Mouse (Mus musculus): ENCODE measurements around the gene Gmfb. TPM values are rescaled to one million over a fixed set of nuclear protein-coding genes. Genes with fewer than 3 reads are reported as not detected.

Gene Gmfb
- polyA plus RNA-seq, 3 experiments from 2014 or later = 93.1 to 115 (median 98.6) TPM

DNA sequence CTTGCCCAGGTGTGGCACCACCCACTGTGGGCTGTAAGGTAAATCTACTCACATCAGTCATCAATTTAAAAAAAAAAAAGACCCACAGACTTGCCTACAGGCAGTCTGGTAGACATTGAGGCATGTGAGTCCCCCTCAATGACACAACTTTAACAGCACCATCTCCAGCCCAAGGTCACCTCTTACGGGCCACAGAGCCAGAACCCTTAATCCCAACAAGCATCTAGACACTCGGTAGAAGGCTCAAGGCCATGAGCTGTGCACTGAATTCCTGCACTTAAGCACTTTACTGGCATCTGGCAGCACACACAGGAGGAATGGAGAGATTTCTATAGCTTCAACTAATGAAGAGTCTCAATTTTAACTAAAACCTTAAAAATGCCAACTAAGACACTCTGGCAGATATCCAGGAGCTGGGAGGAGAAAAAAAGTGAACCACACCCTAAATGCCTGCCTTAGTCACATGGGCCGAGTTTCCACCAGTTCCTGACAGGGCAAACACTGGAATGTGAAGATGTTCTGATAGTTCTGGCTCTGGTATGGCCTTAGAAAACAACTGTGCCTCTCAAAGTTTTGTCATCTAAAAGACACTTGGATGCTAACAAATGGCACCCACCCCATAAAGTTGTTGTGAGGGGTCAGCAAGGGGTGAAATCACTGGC, 21.2 kb downstream of the Gmfb start:
- ATAC-seq = no peak

DNA sequence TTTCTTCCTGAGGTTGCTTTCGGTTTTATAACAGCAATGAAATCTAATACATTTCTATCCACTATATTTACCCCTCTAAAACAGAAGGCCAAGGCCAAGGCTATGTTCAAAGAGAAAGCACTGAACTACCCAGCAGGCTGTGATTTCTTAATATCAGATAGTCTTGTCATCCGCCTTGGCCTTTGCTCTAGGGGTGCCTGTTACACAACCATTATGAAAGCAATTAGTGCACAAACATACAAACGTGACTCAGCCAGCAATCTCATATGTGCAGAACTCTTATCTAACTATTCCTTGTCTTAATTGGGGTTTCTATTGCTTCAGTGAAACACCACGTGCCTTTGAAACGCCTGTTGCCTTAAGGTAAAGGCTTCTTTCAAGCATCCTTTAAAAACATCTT, 27.9 kb downstream of the Gmfb start:
- no peak for ATAC-seq

DNA sequence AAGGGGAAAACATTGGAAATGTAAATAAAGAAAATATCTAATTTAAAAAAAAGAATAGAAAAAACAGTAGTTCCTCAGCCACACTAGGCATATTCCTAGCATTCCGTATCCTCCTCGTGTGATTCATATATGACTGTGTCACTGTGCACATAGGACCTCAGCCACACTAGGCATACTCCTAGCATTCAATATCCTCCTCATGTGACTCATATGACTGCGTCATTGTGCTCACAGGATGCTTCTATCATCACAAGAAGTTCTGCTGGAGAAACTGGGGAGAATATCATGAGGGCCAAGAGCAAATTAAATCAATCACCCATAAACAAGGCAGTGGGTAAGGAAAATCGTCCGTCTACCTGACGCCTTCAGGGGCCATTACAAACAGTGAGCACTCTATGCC, 31.3 kb downstream of the Gmfb start:
- ATAC-seq = no peak

DNA sequence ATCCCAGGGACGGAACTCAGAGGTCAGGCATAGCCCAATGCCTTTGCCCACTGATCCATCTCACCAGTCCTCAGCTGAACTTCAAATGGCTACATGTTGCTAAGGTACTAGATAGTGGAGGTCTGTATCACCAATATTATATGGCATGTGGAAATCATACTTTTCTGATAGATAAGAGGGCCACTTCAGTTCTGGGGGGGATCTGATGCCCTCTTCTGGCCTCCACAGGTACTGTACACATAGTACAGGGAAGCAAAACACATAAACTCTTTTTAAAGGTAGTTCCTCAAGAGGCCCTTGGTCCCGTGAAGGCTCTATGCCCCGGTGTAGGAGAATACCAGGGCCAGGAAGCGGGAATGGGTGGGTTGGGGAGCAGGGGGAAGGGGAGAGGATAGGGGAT, 31.7 kb downstream of the Gmfb start:
- ATAC-seq = no peak

DNA sequence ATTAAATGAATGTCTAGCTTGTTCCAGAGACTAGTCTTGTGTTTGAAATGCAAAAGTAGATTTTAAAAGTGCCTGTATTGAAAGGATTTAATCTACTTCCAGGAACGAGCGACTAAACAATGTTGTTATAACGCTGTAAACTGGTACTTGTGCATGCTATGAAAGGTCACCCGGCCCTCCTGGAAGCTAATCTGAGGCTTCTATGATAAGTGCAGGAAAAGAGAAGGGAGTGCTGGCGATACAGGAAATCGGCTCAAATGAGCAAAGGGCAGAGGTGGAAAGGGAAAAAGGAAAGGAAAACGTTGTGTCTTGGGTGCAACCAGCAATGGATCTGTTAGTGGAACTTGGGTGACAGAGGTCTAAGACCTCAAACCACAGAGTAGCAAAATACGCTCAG, 33.5 kb downstream of the Gmfb start:
- ATAC-seq = no peak

DNA sequence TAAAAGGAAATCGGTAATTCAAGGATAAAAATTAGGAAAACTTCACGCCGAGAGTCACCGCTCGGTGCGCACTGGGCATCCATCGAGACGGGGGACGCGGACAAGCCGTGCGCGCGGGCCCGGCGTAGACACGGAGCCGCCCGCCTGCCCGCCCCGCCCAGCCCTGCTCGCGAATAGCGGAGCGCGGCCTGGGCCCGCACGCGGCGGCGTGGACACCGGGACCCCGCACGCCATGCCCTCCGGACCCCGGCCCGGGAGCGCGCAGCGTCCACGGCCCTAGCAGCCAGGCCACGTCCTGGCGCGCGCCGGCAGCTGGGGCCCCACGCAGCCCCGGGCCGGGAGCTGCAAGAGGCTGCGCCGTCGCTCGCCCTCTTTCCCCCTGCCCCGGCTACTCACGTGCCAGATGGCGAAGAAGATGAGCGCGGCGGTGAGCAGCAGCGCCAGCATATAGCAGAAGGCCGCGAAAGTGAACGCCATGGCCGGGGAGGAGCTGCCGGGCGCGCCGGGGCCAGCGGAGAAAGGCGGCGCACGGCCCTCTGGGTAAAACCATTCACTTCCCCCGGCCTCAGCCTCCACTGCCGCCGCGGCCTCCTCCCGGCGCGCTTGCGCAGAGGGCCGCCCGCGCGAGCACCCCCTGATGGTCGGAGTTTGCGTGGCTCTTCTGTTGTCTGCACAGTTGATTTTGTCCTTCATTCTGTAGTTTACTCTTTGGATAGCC, 34.1 kb downstream of the Gmfb start, which contains the start of gene Cnih1:
Cnih1 (minus strand) TSS at position 625 of the 718 bp plus-strand sequence.
- peak; percentile 96 for ATAC-seq

DNA sequence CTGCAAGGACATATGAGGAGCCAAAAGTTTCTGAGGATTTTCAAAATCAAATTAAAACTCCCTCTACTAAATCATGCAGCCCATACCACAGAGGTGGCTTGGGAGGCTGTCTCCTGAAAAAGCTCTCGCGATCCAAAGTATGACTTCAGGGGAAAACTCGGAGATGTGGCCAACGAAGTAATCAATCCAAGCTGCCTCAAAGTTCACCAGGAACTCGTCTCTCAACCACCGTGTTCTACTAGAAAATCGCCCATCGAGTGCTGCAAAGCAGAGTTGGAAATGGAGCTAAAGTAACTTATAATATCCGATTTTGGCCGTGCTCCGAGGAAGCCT, 34.6 kb downstream of the Gmfb start:
- no peak for ATAC-seq

DNA sequence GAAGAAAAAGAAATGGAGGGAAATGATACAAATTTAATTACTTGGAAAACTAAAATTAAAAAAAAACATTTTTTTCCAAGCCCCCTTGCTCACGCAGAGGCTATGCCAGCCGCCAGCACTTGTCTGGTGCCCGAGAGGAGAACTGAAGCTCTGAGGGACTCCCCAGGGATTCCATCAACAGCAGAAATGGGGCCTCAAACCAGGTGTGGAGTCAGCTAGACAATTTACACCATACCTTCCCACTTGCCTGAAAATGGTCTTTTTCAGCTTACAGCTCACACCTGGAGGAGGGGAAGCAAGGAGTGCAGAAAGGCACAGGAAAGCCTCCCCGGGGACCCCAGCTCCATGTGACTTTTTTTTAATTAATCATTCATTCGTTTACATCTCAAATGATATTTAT, 36.8 kb downstream of the Gmfb start:
- ATAC-seq = no peak

DNA sequence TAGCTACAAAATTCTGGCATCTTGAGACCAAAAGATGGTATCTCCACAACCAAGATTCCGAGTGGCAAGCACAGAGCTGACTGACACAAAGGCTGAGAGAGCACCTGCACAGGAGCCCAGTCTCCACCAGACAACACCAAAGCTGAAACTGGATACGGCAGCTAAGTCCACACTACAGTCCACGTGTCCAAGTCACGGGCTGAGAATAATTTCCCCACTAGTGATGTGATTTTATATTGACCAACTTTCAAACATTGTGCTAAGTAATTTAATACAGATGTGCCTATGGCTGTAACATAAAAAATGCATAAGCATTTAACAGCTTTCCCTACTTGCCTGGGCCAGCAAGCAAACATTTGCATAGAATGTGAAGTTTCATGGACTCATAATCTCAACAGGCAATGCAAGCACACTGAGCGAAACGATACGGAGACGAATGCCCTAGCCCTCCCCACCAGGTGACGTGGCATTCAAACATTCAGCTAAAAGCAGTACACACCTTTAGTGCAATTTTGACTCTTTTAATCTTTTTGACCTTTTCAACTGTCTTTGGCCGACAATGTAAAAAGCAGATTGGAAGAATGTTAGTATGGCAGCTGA, 38.6 kb downstream of the Gmfb start:
- no peak for ATAC-seq

DNA sequence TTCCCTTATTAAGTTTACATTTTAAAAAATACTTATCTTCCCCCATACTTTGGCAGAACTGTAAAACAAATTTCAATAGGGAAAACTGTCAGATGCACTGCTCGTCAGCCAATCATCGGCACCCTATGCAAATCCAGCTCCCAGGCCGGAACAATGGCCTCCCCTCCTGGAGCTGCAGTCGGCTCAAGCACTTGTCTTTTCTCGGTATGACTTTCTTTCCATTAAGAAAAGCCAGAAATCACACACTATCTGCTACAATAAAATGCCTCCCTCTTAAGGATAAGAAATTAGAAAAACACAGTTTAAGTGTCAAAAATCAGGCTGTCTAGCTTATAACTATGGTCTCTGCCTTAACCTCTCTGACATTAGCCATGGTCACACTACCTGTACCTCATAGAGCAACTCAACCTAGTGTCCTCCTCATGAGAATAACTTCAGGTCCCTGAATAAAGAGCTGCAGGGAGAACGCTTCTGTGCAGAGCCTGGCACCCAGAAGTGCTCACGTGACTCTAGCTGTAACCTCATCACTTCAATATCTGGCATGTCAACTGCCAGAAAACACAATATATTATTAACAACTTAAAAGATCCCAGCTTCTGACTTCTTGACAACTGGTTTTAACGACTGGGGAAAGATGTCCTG, 39.7 kb downstream of the Gmfb start:
- no peak for ATAC-seq

DNA sequence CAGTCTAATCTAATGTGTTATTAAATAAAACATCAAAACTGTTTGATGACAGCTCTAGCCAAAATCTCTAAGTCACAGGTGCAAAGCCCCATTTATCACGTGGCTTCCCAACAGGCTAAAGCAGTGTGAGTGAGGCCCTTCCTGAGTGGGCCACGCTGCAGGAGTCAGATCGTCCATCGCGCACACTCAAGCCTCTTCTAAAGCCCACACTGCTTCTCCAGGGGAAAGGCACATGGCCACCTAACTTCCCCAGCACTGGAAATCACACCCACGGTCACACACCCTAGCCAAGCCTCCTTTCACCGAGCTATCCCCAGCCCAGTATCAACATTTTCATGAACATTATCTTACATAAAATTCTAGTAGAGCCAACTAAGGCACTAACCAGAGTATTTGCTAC, 41.0 kb downstream of the Gmfb start:
- no peak for ATAC-seq

DNA sequence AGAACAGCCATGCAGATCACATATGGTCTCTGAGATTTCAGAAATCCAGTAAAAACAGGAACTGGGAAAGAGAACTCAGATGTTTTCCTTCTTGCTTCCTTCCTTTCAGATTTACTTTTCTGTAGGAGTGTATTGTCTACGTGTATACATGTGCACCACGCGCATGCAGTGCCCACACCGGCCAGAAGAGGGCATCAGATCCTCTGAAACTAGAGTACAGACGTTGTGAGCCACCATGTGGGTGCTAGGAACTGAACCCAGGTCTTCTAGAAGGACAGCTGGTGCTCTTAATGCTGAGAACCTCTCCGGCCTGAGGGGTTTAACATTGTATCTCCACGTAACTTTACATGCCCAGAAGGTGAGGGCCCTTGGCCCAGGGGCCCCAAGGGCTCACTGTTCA, 42.8 kb downstream of the Gmfb start:
- no peak for ATAC-seq

DNA sequence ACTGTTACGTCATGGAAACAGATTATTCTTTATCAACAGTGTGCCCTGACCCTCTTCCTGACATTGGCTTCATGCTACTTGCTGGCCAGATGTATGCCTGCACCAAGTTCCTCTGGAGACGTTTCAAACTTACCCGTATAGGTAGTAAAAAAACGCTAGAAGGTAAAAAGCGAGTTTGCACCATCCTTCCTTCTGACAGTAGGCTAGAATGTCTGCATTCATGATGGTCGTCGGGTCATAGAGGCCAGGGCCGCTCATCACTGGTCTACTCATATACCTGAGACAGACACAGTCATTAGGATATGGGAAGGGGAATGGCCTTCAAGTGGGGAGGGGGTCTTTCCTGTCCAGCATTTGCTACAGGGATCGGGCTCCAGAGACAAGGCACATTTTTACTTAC, 43.3 kb downstream of the Gmfb start:
- ATAC-seq = no peak

DNA sequence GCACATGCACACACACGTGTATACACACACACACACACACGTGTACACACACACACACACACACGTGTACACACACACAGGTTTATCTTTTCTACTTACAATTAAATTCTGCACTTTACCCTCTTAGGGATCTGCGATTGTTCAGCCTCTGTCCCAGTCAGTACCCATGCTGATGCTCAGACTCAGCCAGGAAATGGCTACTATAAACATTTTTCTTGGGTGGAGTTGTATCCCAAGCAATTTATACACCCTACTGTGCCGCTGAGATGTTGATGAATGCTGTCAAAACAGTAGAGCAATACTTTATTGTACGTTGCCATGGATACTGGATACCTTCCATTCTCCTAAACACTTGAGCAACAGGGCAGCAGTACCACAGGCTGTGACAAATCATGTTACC, 52.0 kb downstream of the Gmfb start:
- ATAC-seq = no peak

DNA sequence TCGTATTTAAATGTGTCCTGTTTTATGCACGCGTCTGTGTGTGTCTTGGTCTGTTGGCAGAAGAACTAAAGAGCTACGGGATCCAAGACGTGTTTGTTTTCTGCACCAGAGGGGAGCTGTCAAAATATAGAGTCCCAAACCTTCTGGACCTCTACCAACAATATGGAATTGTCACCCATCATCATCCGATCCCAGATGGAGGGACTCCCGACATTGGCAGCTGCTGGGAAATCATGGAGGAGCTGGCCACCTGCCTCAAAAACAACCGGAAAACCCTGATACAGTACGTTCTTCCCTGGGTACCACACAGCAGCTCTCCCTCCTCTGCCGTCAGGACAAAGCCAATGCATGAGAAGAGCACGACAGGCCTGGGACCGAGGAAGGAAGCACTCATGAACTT, 54.9 kb downstream of the Gmfb start:
- no peak for ATAC-seq

DNA sequence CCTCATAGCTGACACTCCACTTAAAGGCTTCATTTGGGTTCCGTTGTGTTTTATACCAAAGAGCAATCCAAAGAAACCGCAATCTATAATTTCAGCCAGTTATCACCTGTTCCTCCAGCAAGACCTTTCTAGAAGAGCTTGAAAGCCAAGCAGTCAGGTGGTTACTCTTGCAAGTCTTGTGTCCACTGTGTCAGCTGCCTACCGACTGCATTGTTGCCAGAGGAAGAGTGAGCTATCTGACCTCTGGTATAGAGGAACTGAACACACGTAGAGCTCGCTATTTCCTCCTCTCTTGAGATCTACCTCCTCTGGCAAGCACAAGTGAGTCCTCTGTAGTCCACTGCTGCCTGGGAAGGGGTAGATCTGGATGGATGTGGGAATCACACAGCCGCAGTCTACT, 60.9 kb downstream of the Gmfb start:
- no peak for ATAC-seq

DNA sequence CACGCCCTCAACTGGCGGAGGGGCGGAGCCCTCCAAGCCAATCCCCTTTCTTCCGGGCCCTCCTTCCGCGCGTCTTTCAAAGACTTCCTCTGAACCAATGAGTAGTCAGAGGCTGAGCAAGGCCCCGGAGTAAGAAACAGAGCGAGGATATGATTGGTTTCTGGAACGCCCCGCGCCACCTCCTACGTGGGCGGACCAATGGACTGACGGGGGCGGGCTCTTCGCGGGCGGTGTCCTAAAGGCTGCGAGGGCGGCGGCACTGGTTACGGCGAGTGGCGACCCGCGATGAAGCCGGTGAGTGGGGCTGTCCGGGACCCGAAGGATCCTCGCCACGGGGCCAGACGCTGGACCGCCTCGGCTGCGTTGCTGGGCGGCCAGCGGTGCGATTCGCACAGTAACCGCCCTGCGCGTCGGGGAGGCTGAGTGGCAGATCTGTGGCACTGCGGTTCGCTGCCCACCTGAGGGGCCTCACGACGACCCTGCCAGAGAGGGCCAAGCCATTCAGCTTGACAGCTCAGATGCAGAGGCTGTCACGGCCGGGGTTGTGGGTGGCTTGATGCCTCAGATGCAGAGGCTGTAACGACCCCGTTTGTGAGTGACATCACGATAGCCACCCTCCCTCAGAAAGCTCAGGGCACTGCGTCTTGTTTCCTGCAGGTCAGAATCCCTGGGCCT, 61.5 kb downstream of the Gmfb start, which contains the start of gene Cdkn3:
Cdkn3 (plus strand) TSS at position 187 of the 675 bp plus-strand sequence.
- ATAC-seq = peak; percentile 99

DNA sequence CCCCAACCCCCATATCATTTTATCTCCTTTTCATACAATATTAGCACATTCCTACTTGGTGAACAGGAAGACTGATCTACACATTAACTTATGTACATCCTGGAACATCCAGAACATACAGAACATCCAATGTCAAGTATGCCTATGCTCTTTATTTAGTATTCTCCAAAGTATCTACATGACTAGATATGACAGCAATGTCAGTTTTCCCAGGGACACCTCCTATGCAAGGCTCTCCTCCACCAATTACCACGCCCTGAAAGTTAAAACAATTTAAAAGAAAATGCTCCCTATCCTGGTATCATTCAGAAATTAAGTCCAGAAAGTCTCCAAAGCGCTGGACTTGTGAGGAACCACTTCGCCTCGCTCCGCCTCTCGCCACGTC, 62.1 kb downstream of the Gmfb start:
- ATAC-seq = peak; percentile 10

Other genes starting within 250 kb of the Gmfb start
- 10 to 100 TPM in 1 of 3 experiments, 1 to 10 TPM in 2; 5.0 to 73.4 (median 7.6) TPM for gene Cdkn3, start 61.7 kb downstream of the Gmfb start, polyA plus RNA-seq (2017; shearing (Covaris generic))
- gene Cnih1, start 33.8 kb downstream of the Gmfb start, polyA plus RNA-seq (2017; shearing (Covaris generic)) = 10 to 100 TPM; 68.7 to 99.0 (median 71.8) TPM
- 10 to 100 TPM in 2 of 3 experiments, 1 to 10 TPM in 1; 8.2 to 12.2 (median 11.3) TPM for gene Cgrrf1, start 9.9 kb upstream of the Gmfb start, polyA plus RNA-seq (2017; shearing (Covaris generic))
- gene Samd4, start 60.6 kb upstream of the Gmfb start, polyA plus RNA-seq (2017; shearing (Covaris generic)) = not detected

Data from inflammation-experienced regulatory T-cells, adult 6 months (primary cell).